Mouse (Mus musculus): ENCODE data around the gene Rasgrp2. TPM values are rescaled to one million over a fixed set of nuclear protein-coding genes. Genes with fewer than 3 reads are reported as not detected.

Rasgrp2 gene
- total RNA-seq (2021) (10 to 100 TPM; 31.4 to 37.0 TPM), polyA plus RNA-seq (2012; rRNA removed) (79.6 and 84.5 TPM in 2 replicates)
- long read RNA-seq, partial matches to known transcripts: 4 of 9 reads
- long read RNA-seq, other reads (novel, unspliced or antisense): 4 of 9 reads

DNA sequence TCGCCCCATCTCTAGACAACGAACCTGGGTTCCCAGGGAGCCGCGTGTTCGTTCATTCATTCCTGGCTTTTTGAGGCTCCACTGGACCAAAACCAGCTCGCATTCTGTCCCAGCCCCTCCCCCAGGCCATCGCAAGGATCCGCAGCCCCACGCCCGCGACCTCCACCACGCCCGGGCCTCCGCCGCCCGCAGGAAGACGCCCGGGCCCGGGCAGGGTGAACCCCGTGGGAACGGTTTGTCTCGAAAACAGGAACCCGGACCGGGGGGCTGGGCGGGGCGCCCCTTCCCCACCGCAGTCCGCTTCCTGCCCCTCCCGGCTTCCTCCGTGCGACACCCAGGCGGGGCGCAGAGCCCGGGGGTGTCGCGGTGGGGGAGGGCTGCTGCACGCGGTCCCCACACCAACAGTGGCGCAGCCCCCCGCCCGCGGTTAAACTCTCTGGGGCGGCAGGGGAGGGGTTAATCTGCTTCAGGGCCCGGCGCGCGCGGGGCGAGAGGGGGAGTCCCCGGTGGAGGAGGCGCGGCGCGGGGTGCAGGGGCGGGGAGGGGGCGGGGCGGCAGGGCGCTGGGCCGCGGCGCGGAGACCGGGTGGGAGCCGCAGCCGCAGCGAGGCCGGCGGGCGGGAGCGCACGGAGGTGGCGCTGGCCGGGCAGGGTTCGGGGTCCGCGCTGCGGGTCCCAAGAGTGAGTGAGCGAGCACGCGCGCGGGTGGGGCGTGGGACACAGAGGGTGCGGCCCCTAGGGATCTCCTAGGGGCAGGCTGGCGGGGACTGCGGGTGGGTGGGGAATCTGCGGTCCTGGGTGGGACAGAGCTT is at the start of gene Rasgrp2:
Gene Rasgrp2 (plus strand): TSS at position 56 of the 811 bp plus-strand sequence.
- peak; percentile 65 for DNase-seq

DNA sequence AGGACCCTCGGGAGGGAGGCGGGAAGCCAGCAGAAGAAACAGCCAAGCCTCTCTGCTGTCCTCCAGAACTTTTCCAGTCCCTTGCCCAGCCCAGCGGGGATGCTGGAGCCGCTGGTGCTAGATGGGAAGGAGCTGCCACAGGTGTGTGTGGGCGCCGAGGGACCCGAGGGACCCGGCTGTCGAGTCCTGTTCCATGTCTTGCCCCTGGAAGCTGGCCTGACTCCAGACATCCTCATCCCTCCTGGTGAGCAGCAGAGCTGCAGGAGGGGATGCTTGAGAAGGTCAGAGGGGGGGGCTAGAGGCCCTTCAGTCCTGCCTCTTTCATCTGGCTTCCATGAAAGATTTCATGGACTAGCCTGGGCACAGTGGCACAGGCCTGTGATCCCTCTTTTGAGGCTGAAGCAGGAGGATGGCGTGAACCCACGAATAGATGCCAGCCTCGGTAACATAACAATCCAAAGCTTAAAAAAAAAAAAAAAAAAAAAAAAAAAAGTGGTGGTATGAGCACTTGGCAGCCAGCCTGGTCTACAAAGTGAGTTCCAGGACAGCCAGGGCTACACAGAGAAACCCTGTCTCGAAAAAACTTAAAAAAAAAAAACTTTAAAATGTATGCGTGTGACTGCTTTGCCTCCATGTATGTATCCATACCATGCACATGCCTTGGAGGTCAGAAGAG is 47.6 kb upstream of the Rasgrp2 start:
- no peak for DNase-seq

DNA sequence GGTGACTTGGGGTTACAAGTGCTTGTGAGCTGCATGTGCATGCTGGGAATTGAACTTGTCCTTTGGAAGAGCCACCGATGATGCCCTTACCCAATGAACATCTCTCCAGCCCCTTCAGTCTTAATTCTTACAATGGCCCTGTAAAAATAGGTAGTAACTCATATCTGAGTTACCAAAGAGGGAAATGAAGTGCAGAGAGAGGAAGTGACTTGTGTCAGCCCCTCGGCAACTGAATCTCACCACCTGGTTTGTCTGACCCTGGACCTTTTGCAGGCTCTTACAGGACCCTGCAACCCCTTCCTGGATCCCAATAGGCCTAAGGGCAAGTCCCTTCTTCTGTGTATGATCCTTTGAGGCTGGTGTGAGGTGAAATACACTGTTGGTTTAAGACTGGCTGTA is 47.0 kb upstream of the Rasgrp2 start:
- no peak for DNase-seq

DNA sequence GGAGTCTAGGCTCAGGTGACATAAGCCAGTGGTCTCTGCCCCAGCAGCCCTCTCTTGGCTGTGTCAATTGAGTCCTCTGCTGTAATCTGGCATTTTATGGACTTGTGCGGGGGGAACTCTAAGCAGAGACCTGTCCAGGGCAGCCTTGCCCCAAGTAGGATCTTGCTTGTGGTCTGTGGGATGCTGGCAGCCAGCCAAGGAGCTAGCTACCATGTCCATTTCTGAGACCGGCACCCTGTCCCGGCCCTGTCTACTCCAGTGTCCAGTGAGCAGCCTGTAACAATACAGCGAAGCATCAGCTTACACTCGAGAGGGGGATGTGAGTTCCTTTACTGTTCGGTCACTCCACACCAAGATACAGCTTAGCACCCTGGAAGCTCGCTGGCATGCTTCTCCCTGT is 45.1 kb upstream of the Rasgrp2 start:
- no peak for DNase-seq

DNA sequence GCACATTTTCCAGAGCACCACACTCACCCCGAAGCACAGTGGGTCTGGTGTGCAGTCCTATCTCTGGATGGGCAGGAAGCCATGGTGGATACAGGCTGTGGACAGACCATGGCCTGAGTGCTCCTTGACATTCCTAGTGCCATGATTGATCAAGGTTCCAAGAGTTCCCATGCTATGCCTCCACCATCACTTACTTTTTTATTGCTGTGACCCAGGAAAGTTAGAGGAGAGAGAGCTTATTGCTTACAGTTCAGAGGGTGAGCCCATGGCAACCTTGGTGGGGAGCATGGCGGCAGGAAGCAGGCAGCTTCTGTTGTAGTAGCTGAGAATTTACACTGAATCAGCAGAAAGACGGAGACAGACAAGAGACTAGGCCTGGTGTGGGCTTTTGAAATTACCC is 37.8 kb upstream of the Rasgrp2 start:
- DNase-seq: no peak

- DNase-seq: no peak
These were observed 36.1 kb upstream of the Rasgrp2 start for GRCm38 (mm10) chr19:6363091-6363410.

- peak; percentile 100 for DNase-seq
These were observed 35.5 kb upstream of the Rasgrp2 start, which contains the start of gene Sf1 for GRCm38 (mm10) chr19:6363411-6364240. TSS of gene Sf1 (plus strand) at chr19:6363690.

DNA sequence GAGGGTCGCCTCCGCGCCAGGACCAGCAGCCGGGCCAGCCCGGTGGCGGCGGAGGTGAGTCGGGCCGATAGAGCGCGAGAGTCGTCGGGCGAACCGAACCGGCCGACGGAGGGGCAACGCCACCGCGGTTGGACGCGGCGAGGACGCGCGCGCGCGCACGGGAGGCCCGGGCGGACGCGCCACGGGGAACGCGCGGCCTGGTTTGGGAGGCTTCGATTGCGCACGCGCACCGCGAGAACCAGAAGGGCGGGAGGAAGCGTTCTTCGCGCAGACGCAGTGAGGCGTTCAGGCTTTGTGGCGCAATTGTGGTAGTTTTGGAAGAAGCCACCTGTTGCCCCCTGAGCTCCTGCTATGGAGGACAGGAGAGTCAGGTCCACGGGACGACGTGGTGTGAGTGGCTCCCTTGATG is 34.8 kb upstream of the Rasgrp2 start:
- DNase-seq: peak; percentile 95

DNA sequence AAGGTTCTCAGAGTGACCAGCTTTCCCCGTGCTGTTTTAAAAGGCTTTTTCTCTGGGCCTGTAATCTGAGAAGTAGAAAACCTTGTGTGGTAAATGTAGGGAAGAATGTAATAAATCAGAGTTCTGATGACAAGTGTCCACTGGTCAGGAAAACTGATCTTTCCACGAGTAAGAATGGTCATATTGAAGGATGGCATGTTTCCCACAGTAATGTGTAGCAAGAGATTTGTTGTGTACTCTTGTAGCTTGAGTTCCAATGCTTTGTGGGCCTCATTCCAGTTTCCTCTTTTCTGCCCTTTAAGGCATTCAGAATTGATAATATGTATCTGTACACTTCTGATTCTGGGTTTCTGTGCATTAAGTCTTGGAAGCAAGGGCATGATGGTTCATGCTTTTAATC is 34.3 kb upstream of the Rasgrp2 start:
- no peak for DNase-seq

GRCm38 (mm10) chr19:6370175-6370574 is 29.0 kb upstream of the Rasgrp2 start:
- DNase-seq: no peak

- no peak for DNase-seq
These were observed 26.7 kb upstream of the Rasgrp2 start for GRCm38 (mm10) chr19:6372433-6372832.

- peak; percentile 81 for DNase-seq
These were observed 25.4 kb upstream of the Rasgrp2 start for GRCm38 (mm10) chr19:6373539-6374400.

DNA sequence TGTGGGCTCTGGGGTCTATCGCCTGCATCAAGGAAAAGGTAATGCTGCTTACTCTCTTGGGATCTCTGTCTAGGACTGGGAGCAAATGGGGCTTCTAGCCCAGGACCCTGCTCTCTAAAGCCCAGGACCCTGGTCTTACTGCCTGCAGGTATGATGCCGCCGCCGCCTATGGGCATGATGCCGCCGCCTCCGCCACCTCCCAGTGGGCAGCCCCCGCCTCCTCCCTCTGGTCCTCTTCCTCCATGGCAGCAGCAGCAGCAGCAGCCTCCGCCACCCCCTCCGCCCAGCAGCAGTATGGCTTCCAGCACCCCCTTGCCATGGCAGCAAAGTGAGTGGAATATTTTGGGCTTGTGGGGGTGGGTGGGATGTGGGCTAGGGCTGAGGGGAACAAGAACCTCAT is 24.6 kb upstream of the Rasgrp2 start:
- DNase-seq: no peak

DNA sequence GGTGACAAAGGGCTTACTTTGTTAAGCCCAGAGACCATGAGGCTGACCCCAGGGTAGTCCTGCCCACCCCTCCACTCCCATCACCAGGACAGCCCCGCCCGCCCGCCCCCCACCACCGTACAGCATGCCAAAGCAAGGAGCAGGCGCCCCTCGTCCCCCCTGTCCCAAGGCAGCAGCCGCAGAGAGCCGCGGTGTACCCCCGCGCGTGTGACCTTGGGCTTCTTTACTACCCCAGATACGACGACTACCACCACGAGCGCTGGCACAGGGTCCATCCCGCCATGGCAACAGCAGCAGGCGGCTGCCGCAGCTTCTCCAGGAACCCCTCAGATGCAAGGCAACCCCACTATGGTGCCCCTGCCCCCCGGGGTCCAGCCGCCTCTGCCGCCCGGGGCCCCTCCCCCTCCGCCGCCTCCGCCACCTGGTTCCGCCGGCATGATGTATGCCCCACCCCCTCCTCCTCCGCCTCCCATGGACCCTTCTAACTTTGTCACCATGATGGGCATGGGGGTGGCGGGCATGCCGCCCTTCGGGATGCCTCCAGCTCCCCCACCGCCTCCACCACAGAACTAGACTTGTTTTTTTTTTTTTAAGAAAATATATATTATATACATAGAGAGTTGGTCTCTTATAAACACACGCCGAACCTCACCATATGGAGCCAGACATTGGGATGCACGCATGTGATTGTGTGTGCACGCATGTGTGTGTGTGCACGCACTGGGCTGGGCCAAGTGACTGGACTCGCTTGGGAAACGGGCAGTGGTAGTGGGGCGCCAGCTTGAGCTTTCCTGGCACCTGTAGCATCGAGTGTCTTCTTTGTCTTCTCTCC is 23.5 kb upstream of the Rasgrp2 start:
- peak; percentile 30 for DNase-seq

GRCm38 (mm10) chr19:6376255-6376564 is 22.9 kb upstream of the Rasgrp2 start:
- peak; percentile 56 for DNase-seq

DNA sequence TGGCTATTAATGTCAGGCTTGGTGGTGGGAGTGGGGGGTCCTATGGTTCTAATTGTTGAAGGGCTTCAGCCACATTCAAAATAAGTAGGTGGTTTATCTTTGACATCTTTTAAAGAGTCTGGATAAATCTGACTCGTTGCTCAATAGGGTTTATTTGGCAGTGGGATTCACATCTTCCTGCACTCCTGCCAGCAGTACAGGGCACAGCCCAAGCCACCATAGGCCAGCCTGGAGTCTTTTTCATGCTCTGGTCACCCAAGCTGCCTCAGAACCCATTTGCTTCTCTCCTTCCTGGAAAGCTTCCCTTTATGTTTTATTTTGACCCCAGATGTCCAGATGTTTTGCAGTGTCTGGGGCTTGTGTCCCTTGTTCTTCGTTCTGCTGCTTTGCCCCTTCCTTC is 22.5 kb upstream of the Rasgrp2 start:
- no peak for DNase-seq

DNA sequence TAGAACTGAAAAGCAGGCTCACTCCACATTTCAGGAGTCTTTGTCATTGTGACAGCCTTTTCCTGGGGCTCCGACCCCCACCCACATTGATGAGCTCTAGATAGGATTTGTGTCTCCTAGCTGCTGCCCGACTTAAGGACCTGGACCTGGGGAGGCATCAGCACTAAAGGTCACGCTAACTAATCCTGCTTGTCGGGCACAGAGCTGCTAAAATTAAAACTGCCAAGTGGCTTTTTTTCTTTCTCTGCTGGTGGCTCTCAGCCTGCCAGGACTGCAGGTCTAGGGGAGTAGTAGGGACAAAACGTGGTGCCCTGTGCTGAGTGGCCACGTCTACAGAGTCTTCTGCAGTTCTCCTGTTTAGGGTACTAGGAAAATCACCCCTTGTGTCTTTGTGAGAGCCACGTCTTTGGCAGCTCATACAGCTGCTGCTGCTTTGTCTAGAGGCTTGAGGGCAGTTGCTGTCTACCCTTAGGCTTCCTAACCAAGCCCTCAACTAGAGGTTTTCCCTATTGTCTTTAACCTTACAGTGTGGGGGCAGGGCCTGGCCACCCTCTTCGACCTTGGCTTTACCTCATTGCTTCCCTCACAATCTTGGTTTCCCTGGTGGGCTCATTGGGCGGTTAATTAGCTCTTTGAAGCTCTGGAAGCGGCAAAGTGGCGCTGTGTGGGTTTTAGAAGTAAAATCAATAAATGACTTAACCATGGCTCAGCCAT is 21.7 kb upstream of the Rasgrp2 start:
- DNase-seq: no peak

DNA sequence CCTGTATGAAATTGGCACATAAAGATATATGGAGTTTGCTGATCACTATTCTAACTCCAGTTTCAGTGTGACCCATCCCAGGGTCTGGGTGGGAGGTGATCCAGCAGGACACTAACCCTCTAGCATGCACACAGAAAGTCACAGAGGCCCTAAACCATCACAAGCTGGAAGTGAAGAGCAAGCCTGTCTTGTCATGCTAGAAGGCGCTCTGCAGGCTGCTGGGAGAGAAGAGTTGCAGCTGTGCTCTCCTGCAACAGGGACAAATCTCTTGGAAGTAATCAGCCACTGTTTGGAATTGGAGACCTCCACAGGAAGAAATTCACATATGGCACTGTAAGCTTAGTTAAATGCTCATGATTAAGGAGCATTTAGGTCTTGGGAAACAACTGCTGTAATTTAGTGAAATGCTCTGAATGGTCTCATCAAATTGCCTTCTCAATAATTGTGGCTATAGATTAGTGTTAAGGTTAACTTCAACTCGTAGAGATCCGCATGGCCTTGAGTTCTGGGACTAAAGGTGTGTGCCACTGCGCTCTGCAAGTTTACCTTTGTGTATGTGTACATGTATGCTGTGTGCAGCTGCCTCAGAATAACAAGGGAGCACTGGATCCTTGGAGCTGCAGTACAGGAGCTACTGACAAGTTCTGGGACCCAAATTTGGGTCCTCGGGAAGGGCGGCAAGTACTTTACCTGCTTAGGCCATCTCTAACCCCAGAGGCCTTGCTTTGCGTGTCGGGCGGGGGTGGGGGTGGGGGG is 18.6 kb upstream of the Rasgrp2 start:
- DNase-seq: no peak

GRCm38 (mm10) chr19:6381238-6381637 is 17.9 kb upstream of the Rasgrp2 start:
- peak; percentile 49 for DNase-seq

Measured in adrenal gland, adult 2 months (tissue).